Mouse (Mus musculus) heart, postnatal 0 days (tissue): ENCODE data around the gene Rnf216. TPM values are rescaled to one million over a fixed set of nuclear protein-coding genes. Genes with fewer than 3 reads are reported as not detected.

ENCODE experiments used
- ATAC-seq: fragments of 200-750 bp; cut with Nextera tagmentation; 2 replicates; pipeline ENCODE4 v1.8.0; 2017; ENCODE audit warnings: low read depth, moderate number of reproducible peaks, moderate library complexity; ENCODE audit not compliant: insufficient read depth
- DNase-seq: peaks from one replicate; pipeline ENCODE4 v3.0.0-alpha.2; 2016; ENCODE audit warnings: low spot score
- H3K27ac ChIP-seq: fragments of 300-500 bp; sonication (generic); 2 replicates; pipeline ENCODE4 v1.5.1; 2014; ENCODE audit warnings: low read depth, mild to moderate bottlenecking
- H3K27me3 ChIP-seq: fragments of 300-500 bp; sonication (generic); 2 replicates; pipeline ENCODE4 v1.6.1; 2014; ENCODE audit warnings: low read length, mixed read lengths; ENCODE audit not compliant: control insufficient read depth, insufficient read depth
- H3K36me3 ChIP-seq: fragments of 300-500 bp; sonication (generic); replicated peaks from 2 replicates; pipeline ENCODE4 v1.6.1; 2014; ENCODE audit warnings: low read length, mixed read lengths; ENCODE audit not compliant: control insufficient read depth, insufficient read depth
- H3K4me1 ChIP-seq: fragments of 300-500 bp; sonication (generic); 2 replicates; pipeline ENCODE4 v1.6.1; 2014; ENCODE audit warnings: antibody characterized with exemption; ENCODE audit not compliant: control insufficient read depth, insufficient read depth
- H3K4me2 ChIP-seq: fragments of 300-500 bp; sonication (generic); 2 replicates; pipeline ENCODE4 v1.6.1; 2014; ENCODE audit warnings: low read depth, mild to moderate bottlenecking, low read length, moderate library complexity
- H3K4me3 ChIP-seq: fragments of 300-500 bp; sonication (generic); 2 replicates; pipeline ENCODE4 v1.5.1; 2014; ENCODE audit warnings: low read depth, low read length
- H3K9ac ChIP-seq: fragments of 300-500 bp; sonication (generic); replicated peaks from 2 replicates; pipeline ENCODE4 v1.6.1; 2014; ENCODE audit warnings: low read depth, low read length, mixed read lengths
- H3K9me3 ChIP-seq: fragments of 300-500 bp; sonication (generic); replicated peaks from 2 replicates; pipeline ENCODE4 v1.6.1; 2016; ENCODE audit warnings: low read length; ENCODE audit not compliant: control insufficient read depth
- CTCF ChIP-seq: IDR thresholded peaks from 2 replicates; pipeline ENCODE4 v1.5.1; 2016; ENCODE audit warnings: antibody characterized with exemption, control low read depth, low read depth
- EP300 ChIP-seq: IDR thresholded peaks from 2 replicates; pipeline ENCODE4 v1.6.1; 2016; ENCODE audit warnings: antibody characterized with exemption, low read depth
- WGBS: fragments of 180-500 bp; shearing (Covaris S2); extraction: QIAGEN DNeasy Blood & Tissue Kit; methylation state at CpG from one replicate; pipeline ENCODE4 v1.1.7; 2014; 5-methylcytosine and 5-hydroxymethylcytosine counted together
- polyA plus RNA-seq: library from polyadenylated mRNA; unstranded; fragments of >200 nt; fragmentation: Nextera tagmentation; extraction: Ambion mirVana; gene quantifications from 2 replicates; pipeline ENCODE4 v1.2.1, GENCODE M21; 2015
- total RNA-seq: library from RNA; depleted of rRNA; stranded (reverse); fragments of >200 nt; gene quantifications from 2 replicates; pipeline ENCODE4 v1.2.3, GENCODE M21; 2014; ENCODE audit warnings: low replicate concordance

Rnf216 gene
- total and polyA plus RNA-seq, 2 experiments from 2014 or later: 17.1 to 23.3 TPM

- WGBS: 76% methylated on average over 10 of the region's 11 CpGs
Measured at GRCm38 (mm10) chr5:143009383-143009782, 103.4 kb downstream of the Rnf216 start.

DNA sequence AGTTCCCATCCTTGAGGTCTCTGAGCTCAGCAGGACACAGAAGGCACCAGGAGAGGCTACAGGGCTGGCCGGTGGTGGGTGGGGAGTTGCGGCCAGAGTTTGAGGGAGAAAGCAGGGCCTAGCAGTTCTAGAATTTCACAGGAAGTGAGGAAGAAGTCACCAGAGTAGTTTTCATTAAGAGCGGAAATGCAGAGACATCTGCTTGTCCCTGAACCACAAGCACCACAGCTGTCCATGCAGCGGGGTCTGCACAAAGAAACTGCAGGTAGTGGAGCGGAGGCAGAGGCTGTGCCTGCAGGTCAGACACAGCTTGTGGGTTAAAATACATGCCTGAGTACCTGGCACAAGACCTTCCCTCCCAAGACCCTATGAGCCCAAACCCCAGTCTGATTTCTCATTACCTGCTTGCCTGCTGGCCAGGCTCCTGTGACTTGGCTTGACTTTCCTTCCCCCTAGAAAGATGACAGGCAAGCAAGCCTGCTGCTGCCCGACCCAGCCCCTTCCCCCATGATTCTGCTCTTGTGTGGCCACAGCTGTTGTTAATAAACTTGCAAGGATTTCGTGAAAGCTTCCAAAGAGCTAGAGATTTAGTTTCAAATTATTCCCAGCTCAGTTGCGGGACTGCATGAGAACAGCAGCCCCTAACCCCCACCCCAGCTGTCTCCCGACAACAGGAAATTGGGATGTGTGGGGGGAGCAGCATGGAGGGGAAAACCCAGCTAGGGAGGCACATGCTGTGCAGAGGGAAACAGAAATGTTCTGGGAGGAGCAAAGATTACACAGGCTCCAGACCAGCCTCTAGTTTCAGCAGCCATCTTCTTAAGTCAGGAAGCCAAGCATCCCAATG is 111.9 kb downstream of the Rnf216 start:
- Histone ChIP-seq H3K9me3 (no peaks in the 10 kb centered on the region), H3K4me3 (no peak overlapping the region), H3K4me1 (peaks cover 13% of the 10 kb centered on the region; the same call in 1 of the 2 replicates), H3K9ac (no peak overlapping the region), H3K36me3 (peaks cover 17% of the 10 kb centered on the region; the same call in 1 of the 2 replicates), H3K4me2 (peak overlapping the region; percentile 21; the same call in 1 of the 2 replicates), H3K27me3 (no peaks in the 10 kb centered on the region), H3K27ac (peak overlapping the region; percentile 89)
- TF ChIP-seq CTCF (no peak), EP300 (0 out of 2 replicates have a peak, but pooled peaks have one; percentile 39)
- 42% methylated on average over 9 of the region's 9 CpGs for WGBS
- DNase-seq (peak; percentile 64), ATAC-seq (peak; percentile 70; the same call in 1 of the 2 replicates)

More at GRCm38 (mm10) chr5:143009383-143009782, 103.4 kb downstream of the Rnf216 start:
- H3K27ac ChIP-seq: no peak overlapping the region
- ATAC-seq: no peak
- TF ChIP-seq CTCF: no peak
- no peak for TF ChIP-seq EP300
- no peak overlapping the region for H3K9ac ChIP-seq
- DNase-seq: no peak
- no peaks in the 10 kb centered on the region for H3K27me3 ChIP-seq
- no peaks in the 10 kb centered on the region for H3K4me1 ChIP-seq
- no peaks in the 10 kb centered on the region for H3K9me3 ChIP-seq
- no peak overlapping the region for H3K4me2 ChIP-seq
- peaks cover 46% of the 10 kb centered on the region for H3K36me3 ChIP-seq
- no peak overlapping the region for H3K4me3 ChIP-seq

DNA sequence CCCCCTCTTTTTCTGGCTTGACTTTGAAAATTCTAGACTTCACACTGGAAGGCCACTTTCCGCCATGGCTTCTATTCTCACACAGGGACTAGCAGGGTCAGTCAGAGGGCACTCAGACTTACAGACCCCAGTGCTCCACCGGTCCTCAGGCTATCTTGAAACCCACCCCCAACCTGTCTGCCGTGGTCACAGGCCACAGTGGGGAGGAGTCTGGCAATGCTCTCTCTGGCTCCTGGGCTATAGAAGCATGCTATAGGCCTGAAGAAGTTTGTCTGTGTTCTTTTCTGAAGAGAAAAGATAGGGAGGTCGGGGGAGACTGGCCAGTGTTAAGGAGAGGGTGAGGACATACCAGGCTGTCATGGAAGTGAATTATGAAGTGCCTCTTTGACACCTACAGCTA is 112.7 kb downstream of the Rnf216 start:
- WGBS: 35% methylated on average over 4 of the region's 4 CpGs
- Histone ChIP-seq H3K4me1 (peaks cover 13% of the 10 kb centered on the region; the same call in 1 of the 2 replicates), H3K9ac (no peak overlapping the region), H3K27me3 (no peaks in the 10 kb centered on the region), H3K4me3 (no peak overlapping the region), H3K27ac (peak overlapping the region; percentile 89), H3K9me3 (no peaks in the 10 kb centered on the region), H3K4me2 (no peak overlapping the region), H3K36me3 (peaks cover 17% of the 10 kb centered on the region; the same call in 1 of the 2 replicates)
- TF ChIP-seq CTCF (no peak), EP300 (no peak)
- no peak for DNase-seq
- ATAC-seq: no peak

DNA sequence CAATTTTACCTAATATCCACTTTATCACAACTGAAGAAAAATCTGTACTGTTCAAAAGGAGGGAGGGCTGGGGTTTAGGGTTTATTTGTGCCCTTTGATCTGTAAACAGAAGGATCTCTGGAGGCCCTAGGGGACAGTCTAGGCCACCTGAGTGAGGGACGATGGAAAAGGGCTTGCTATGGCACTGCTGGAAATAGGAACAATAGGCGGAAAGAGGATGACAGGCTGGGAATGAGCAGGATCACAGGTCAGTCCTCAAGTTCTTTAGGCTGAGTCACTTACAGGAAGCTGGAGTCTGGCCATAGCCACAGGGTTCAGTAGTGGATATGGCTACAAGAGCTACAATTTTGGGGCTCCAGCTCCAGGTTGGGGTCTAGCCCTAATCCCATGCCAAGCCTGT is 114.6 kb downstream of the Rnf216 start:
- peak; percentile 35 for DNase-seq
- WGBS: 57% methylated on average over 2 of the region's 2 CpGs
- peak overlapping the region; percentile 71 for H3K27ac ChIP-seq
- peaks cover 30% of the 10 kb centered on the region for H3K36me3 ChIP-seq
- peaks cover 13% of the 10 kb centered on the region; the same call in 1 of the 2 replicates for H3K4me1 ChIP-seq
- H3K4me3 ChIP-seq: no peak overlapping the region
- H3K9ac ChIP-seq: no peak overlapping the region
- no peak for TF ChIP-seq EP300
- TF ChIP-seq CTCF: no peak
- no peak overlapping the region for H3K4me2 ChIP-seq
- no peaks in the 10 kb centered on the region for H3K27me3 ChIP-seq
- peak; percentile 54 for ATAC-seq
- no peaks in the 10 kb centered on the region for H3K9me3 ChIP-seq

- WGBS: 57% methylated on average over 9 of the region's 9 CpGs
- TF ChIP-seq CTCF (no peak), EP300 (no peak)
- Histone ChIP-seq H3K27ac (peak overlapping the region; percentile 71), H3K4me3 (no peak overlapping the region), H3K9ac (no peak overlapping the region), H3K4me1 (peaks cover 13% of the 10 kb centered on the region; the same call in 1 of the 2 replicates), H3K36me3 (peaks cover 31% of the 10 kb centered on the region), H3K27me3 (no peaks in the 10 kb centered on the region), H3K4me2 (no peak overlapping the region), H3K9me3 (no peaks in the 10 kb centered on the region)
- DNase-seq (no peak), ATAC-seq (no peak)
Measured at GRCm38 (mm10) chr5:142997526-142997925, 115.3 kb downstream of the Rnf216 start.
